Mouse (Mus musculus) forebrain, postnatal 0 days (tissue): ENCODE data around the gene Mrpl41. TPM values are rescaled to one million over a fixed set of nuclear protein-coding genes. Genes with fewer than 3 reads are reported as not detected.

Experiments
- ATAC-seq: fragments of 200-750 bp; cut with Nextera tagmentation; 2 replicates; pipeline ENCODE4 v1.8.0; 2017; ENCODE audit warnings: mild to moderate bottlenecking, moderate library complexity
- DNase-seq: peaks from one replicate; pipeline ENCODE4 v3.0.0-alpha.2; 2015
- H3K27ac ChIP-seq: fragments of 300-500 bp; sonication (generic); 2 replicates; pipeline ENCODE4 v1.5.1; 2014; ENCODE audit warnings: low read depth, mild to moderate bottlenecking, antibody characterized with exemption, low read length, moderate library complexity, mixed read lengths
- H3K27me3 ChIP-seq: fragments of 300-500 bp; sonication (generic); 2 replicates; pipeline ENCODE4 v1.6.1; 2014; ENCODE audit warnings: mild to moderate bottlenecking, low read length, mixed read lengths; ENCODE audit not compliant: insufficient read depth
- H3K36me3 ChIP-seq: fragments of 300-500 bp; sonication (generic); 2 replicates; pipeline ENCODE4 v1.6.1; 2014; ENCODE audit warnings: mild to moderate bottlenecking, moderate library complexity; ENCODE audit not compliant: insufficient read depth
- H3K4me1 ChIP-seq: fragments of 300-500 bp; sonication (generic); 2 replicates; pipeline ENCODE4 v1.6.1; 2014; ENCODE audit warnings: antibody characterized with exemption; ENCODE audit not compliant: insufficient read depth
- H3K4me2 ChIP-seq: fragments of 300-500 bp; sonication (generic); 2 replicates; pipeline ENCODE4 v1.6.1; 2014; ENCODE audit warnings: low read depth, mild to moderate bottlenecking, moderate library complexity
- H3K4me3 ChIP-seq: fragments of 300-500 bp; sonication (generic); 2 replicates; pipeline ENCODE4 v1.5.1; 2014; ENCODE audit warnings: low read depth, low read length, mixed read lengths
- H3K9ac ChIP-seq: fragments of 300-500 bp; sonication (generic); 2 replicates; pipeline ENCODE4 v1.6.1; 2014; ENCODE audit warnings: mild to moderate bottlenecking
- H3K9me3 ChIP-seq: fragments of 300-500 bp; sonication (generic); 2 replicates; pipeline ENCODE4 v1.6.1; 2016; ENCODE audit warnings: low read length
- CTCF ChIP-seq: sonication (generic); IDR thresholded peaks from 2 replicates; pipeline ENCODE4 v1.5.1; 2016; ENCODE audit warnings: antibody characterized with exemption, control low read depth, low read depth
- WGBS: fragments of 180-500 bp; shearing (Covaris S2); extraction: QIAGEN DNeasy Blood & Tissue Kit; methylation state at CpG from one replicate; pipeline ENCODE4 v1.1.7; 2014; 5-methylcytosine and 5-hydroxymethylcytosine counted together
- microRNA-seq, 2 experiments: library from miRNA; unstranded; fragments of <30 nt; microRNA quantifications; one replicate each; pipeline ENCODE4; 2016
- polyA plus RNA-seq: library from polyadenylated mRNA; unstranded; fragments of >200 nt; fragmentation: Nextera tagmentation; extraction: Ambion mirVana; gene quantifications from 2 replicates; pipeline ENCODE4 v1.2.1, GENCODE M21; 2015
- total RNA-seq: library from RNA; depleted of rRNA; stranded (reverse); fragments of >200 nt; gene quantifications from 2 replicates; pipeline ENCODE4 v1.2.3, GENCODE M21; 2014; rRNA removed

Gene Mrpl41
- total and polyA plus RNA-seq, 2 experiments from 2014 or later, result 79.4 to 174 TPM

- no peak for ATAC-seq
- no peak for DNase-seq
- 83% methylated on average over 9 of the region's 9 CpGs for WGBS
- no peak overlapping the region for H3K9ac ChIP-seq
- peaks cover 6% of the 10 kb centered on the region; the same call in 1 of the 2 replicates for H3K36me3 ChIP-seq
- no peaks in the 10 kb centered on the region for H3K27me3 ChIP-seq
- no peaks in the 10 kb centered on the region for H3K9me3 ChIP-seq
- no peak overlapping the region for H3K4me2 ChIP-seq
- no peaks in the 10 kb centered on the region for H3K4me1 ChIP-seq
- no peak overlapping the region for H3K27ac ChIP-seq
- no peak overlapping the region for H3K4me3 ChIP-seq
- no peak for TF ChIP-seq CTCF
Measured at GRCm38 (mm10) chr2:24926345-24926964, 48.4 kb downstream of the Mrpl41 start.

GRCm38 (mm10) chr2:24925284-24925683 lies 49.6 kb downstream of the Mrpl41 start:
- peaks cover 6% of the 10 kb centered on the region; the same call in 1 of the 2 replicates for H3K36me3 ChIP-seq
- no peak overlapping the region for H3K27ac ChIP-seq
- ATAC-seq (no peak), DNase-seq (no peak)
- no peaks in the 10 kb centered on the region for H3K9me3 ChIP-seq
- H3K27me3 ChIP-seq, result no peaks in the 10 kb centered on the region
- H3K9ac ChIP-seq, result no peak overlapping the region
- no peak overlapping the region for H3K4me3 ChIP-seq
- TF ChIP-seq CTCF, result no peak
- H3K4me1 ChIP-seq, result no peaks in the 10 kb centered on the region
- no peak overlapping the region for H3K4me2 ChIP-seq
- 90% methylated on average over 8 of the region's 8 CpGs for WGBS

Small RNA genes lying within 50 kb of the gene (microRNA-seq; reads per million reads assigned to microRNA genes)
- gene Gm22875, result 0 reads per million in 2 experiments

Other genes with a start within 250 kb of the Mrpl41 start
- gene Cacna1b, start 211.9 kb downstream of the Mrpl41 start, total RNA-seq, result 40.4 and 41.7 TPM in 2 replicates
- 4.1 and 7.9 TPM in 2 replicates for gene Cacna1b, start 211.9 kb downstream of the Mrpl41 start, polyA plus RNA-seq
- gene Ehmt1, start 55.5 kb downstream of the Mrpl41 start, total RNA-seq, result 72.4 and 89.4 TPM in 2 replicates
- 44.2 and 72.1 TPM in 2 replicates for gene Ehmt1, start 55.5 kb downstream of the Mrpl41 start, polyA plus RNA-seq
- gene Arrdc1, start 39.8 kb downstream of the Mrpl41 start, total RNA-seq, result 44.3 and 44.4 TPM in 2 replicates
- gene Arrdc1, start 39.8 kb downstream of the Mrpl41 start, polyA plus RNA-seq, result 35.3 and 37.8 TPM in 2 replicates
- 34.9 and 39.9 TPM in 2 replicates for gene Zmynd19, start 25.3 kb downstream of the Mrpl41 start, total RNA-seq
- gene Zmynd19, start 25.3 kb downstream of the Mrpl41 start, polyA plus RNA-seq, result 19.2 and 21.9 TPM in 2 replicates
- 42.9 and 54.0 TPM in 2 replicates for gene Dph7, start 12.7 kb downstream of the Mrpl41 start, total RNA-seq
- 40.8 and 45.1 TPM in 2 replicates for gene Dph7, start 12.7 kb downstream of the Mrpl41 start, polyA plus RNA-seq
- 5.0 TPM in 2 replicates for gene Pnpla7, start 935 bp upstream of the Mrpl41 start, total RNA-seq
- gene Pnpla7, start 935 bp upstream of the Mrpl41 start, polyA plus RNA-seq, result 2.7 and 3.1 TPM in 2 replicates
- 285 and 329 TPM in 2 replicates for gene Nsmf, start 79.3 kb upstream of the Mrpl41 start, total RNA-seq
- gene Nsmf, start 79.3 kb upstream of the Mrpl41 start, polyA plus RNA-seq, result 258 and 262 TPM in 2 replicates
- gene Entpd8, start 105.2 kb upstream of the Mrpl41 start, total RNA-seq, result not detected in 2 replicates
- gene Entpd8, start 105.2 kb upstream of the Mrpl41 start, polyA plus RNA-seq, result not detected in 2 replicates
- not detected in 2 replicates for gene Noxa1, start 120.1 kb upstream of the Mrpl41 start, total RNA-seq
- not detected in 2 replicates for gene Noxa1, start 120.1 kb upstream of the Mrpl41 start, polyA plus RNA-seq
- gene Nrarp, start 205.7 kb upstream of the Mrpl41 start, total RNA-seq, result 38.2 and 40.0 TPM in 2 replicates
- gene Nrarp, start 205.7 kb upstream of the Mrpl41 start, polyA plus RNA-seq, result 17.0 and 17.8 TPM in 2 replicates
- gene Tor4a, start 221.8 kb upstream of the Mrpl41 start, total RNA-seq, result 1.7 and 3.3 TPM in 2 replicates
- gene Tor4a, start 221.8 kb upstream of the Mrpl41 start, polyA plus RNA-seq, result 0.92 and 1.2 TPM in 2 replicates
- 94.6 and 115 TPM in 2 replicates for gene Nelfb, start 236.4 kb upstream of the Mrpl41 start, total RNA-seq
- gene Nelfb, start 236.4 kb upstream of the Mrpl41 start, polyA plus RNA-seq, result 57.1 and 76.1 TPM in 2 replicates
- not detected in 2 replicates for gene Stpg3, start 239.5 kb upstream of the Mrpl41 start, total RNA-seq
- not detected in 2 replicates for gene Stpg3, start 239.5 kb upstream of the Mrpl41 start, polyA plus RNA-seq
- not detected in 2 replicates for gene Fam166a, start 243.6 kb upstream of the Mrpl41 start, total RNA-seq
- 0.94 TPM in 1 of 2 replicates, not detected in the other for gene Fam166a, start 243.6 kb upstream of the Mrpl41 start, polyA plus RNA-seq
- gene Tubb4b, start 249.6 kb upstream of the Mrpl41 start, total RNA-seq, result 553 and 579 TPM in 2 replicates
- 382 and 469 TPM in 2 replicates for gene Tubb4b, start 249.6 kb upstream of the Mrpl41 start, polyA plus RNA-seq